Mouse (Mus musculus): Measurements from ENCODE around the gene Gm21304. TPM values are rescaled to one million over a fixed set of nuclear protein-coding genes. Genes with fewer than 3 reads are reported as not detected.
"Not testable (repeated sequence)": the region's sequence is repeated elsewhere in the genome, so short reads cannot be mapped to it uniquely, and the experiment has no call there.

Gene Gm21304
- not detected in 2 replicates for polyA plus RNA-seq (2012; rRNA removed)

GRCm38 (mm10) chr10:104168215-104168614 lies at the start of gene Gm21304:
Gene Gm21304 (plus strand): TSS chr10:104168515.
- not testable (repeated sequence) for H3K27ac ChIP-seq (ENCODE audit: insufficient read depth, low read depth, low read length); H3K4me3 ChIP-seq (ENCODE audit: low read depth, low read length); H3K36me3 ChIP-seq (ENCODE audit: control insufficient read depth, insufficient read depth, low read length); H3K4me1 ChIP-seq (ENCODE audit: control insufficient read depth, insufficient read depth, insufficient read length, low read length); H3K27me3 ChIP-seq (ENCODE audit: control insufficient read depth, insufficient read depth, low read length)
- WGBS, result no CpG with 5 or more reads among the region's 3 CpGs

GRCm38 (mm10) chr10:104142687-104143086 lies 25.6 kb upstream of the Gm21304 start, which contains the start of gene Gm21293:
Gene Gm21293 (plus strand): TSS chr10:104142987.
- not testable (repeated sequence) for H3K4me3 ChIP-seq (ENCODE audit: low read depth, low read length); H3K27ac ChIP-seq (ENCODE audit: insufficient read depth, low read depth, low read length); H3K4me1 ChIP-seq (ENCODE audit: control insufficient read depth, insufficient read depth, insufficient read length, low read length); H3K36me3 ChIP-seq (ENCODE audit: control insufficient read depth, insufficient read depth, low read length); H3K27me3 ChIP-seq (ENCODE audit: control insufficient read depth, insufficient read depth, low read length)
- no CpG with 5 or more reads among the region's 3 CpGs for WGBS

GRCm38 (mm10) chr10:104151197-104151596 lies 17.1 kb upstream of the Gm21304 start, which contains the start of gene Gm6763:
Gene Gm6763 (plus strand): TSS chr10:104151497.
- not testable (repeated sequence) for H3K27ac ChIP-seq (ENCODE audit: insufficient read depth, low read depth, low read length); H3K27me3 ChIP-seq (ENCODE audit: control insufficient read depth, insufficient read depth, low read length); H3K36me3 ChIP-seq (ENCODE audit: control insufficient read depth, insufficient read depth, low read length); H3K4me3 ChIP-seq (ENCODE audit: low read depth, low read length); H3K4me1 ChIP-seq (ENCODE audit: control insufficient read depth, insufficient read depth, insufficient read length, low read length)
- WGBS, result no CpG with 5 or more reads among the region's 3 CpGs

GRCm38 (mm10) chr10:104159706-104160105 lies 8.6 kb upstream of the Gm21304 start, which contains the start of gene Gm8764:
Gene Gm8764 (plus strand): TSS chr10:104160006.
- not testable (repeated sequence) for H3K27me3 ChIP-seq (ENCODE audit: control insufficient read depth, insufficient read depth, low read length); H3K4me1 ChIP-seq (ENCODE audit: control insufficient read depth, insufficient read depth, insufficient read length, low read length); H3K4me3 ChIP-seq (ENCODE audit: low read depth, low read length); H3K27ac ChIP-seq (ENCODE audit: insufficient read depth, low read depth, low read length); H3K36me3 ChIP-seq (ENCODE audit: control insufficient read depth, insufficient read depth, low read length)
- WGBS, result no CpG with 5 or more reads among the region's 3 CpGs

- not testable (repeated sequence) for H3K36me3 ChIP-seq (ENCODE audit: control insufficient read depth, insufficient read depth, low read length); H3K4me3 ChIP-seq (ENCODE audit: low read depth, low read length); H3K4me1 ChIP-seq (ENCODE audit: control insufficient read depth, insufficient read depth, insufficient read length, low read length); H3K27me3 ChIP-seq (ENCODE audit: control insufficient read depth, insufficient read depth, low read length); H3K27ac ChIP-seq (ENCODE audit: insufficient read depth, low read depth, low read length)
- no CpG with 5 or more reads among the region's 3 CpGs for WGBS
These were observed 8.4 kb downstream of the Gm21304 start, which contains the start of gene Gm21312 for GRCm38 (mm10) chr10:104176724-104177123. Gene Gm21312 (plus strand): TSS chr10:104177024.

GRCm38 (mm10) chr10:104185233-104185632 lies 16.9 kb downstream of the Gm21304 start, which contains the start of gene Gm20765:
Gene Gm20765 (plus strand): TSS chr10:104185533.
- H3K27me3 ChIP-seq (ENCODE audit: control insufficient read depth, insufficient read depth, low read length); H3K4me3 ChIP-seq (ENCODE audit: low read depth, low read length); H3K36me3 ChIP-seq (ENCODE audit: control insufficient read depth, insufficient read depth, low read length); H3K27ac ChIP-seq (ENCODE audit: insufficient read depth, low read depth, low read length); H3K4me1 ChIP-seq (ENCODE audit: control insufficient read depth, insufficient read depth, insufficient read length, low read length): not testable (repeated sequence)
- WGBS, result no CpG with 5 or more reads among the region's 3 CpGs

GRCm38 (mm10) chr10:104193742-104194141 lies 25.4 kb downstream of the Gm21304 start, which contains the start of gene Gm4340:
Gene Gm4340 (plus strand): TSS chr10:104194042.
- not testable (repeated sequence) for H3K27me3 ChIP-seq (ENCODE audit: control insufficient read depth, insufficient read depth, low read length); H3K4me3 ChIP-seq (ENCODE audit: low read depth, low read length); H3K36me3 ChIP-seq (ENCODE audit: control insufficient read depth, insufficient read depth, low read length); H3K27ac ChIP-seq (ENCODE audit: insufficient read depth, low read depth, low read length); H3K4me1 ChIP-seq (ENCODE audit: control insufficient read depth, insufficient read depth, insufficient read length, low read length)
- no CpG with 5 or more reads among the region's 3 CpGs for WGBS

- H3K27me3 ChIP-seq (ENCODE audit: control insufficient read depth, insufficient read depth, low read length), result no peaks in the 10 kb centered on the region
- no peak overlapping the region for H3K4me3 ChIP-seq (ENCODE audit: low read depth, low read length)
- no peak overlapping the region for H3K27ac ChIP-seq (ENCODE audit: insufficient read depth, low read depth, low read length)
- no peaks in the 10 kb centered on the region for H3K36me3 ChIP-seq (ENCODE audit: control insufficient read depth, insufficient read depth, low read length)
- H3K4me1 ChIP-seq (ENCODE audit: control insufficient read depth, insufficient read depth, insufficient read length, low read length), result no peaks in the 10 kb centered on the region
- WGBS, result 82% methylated on average over 1 of the region's 1 CpGs
- TF ChIP-seq POLR2A (IDR thresholded peaks at IDR 0.05; ENCODE audit: low read depth, low read length) (no peak), CTCF (IDR thresholded peaks at IDR 0.05; ENCODE audit: extremely low read depth, insufficient read length, insufficient replicate concordance, low read depth, low read length) (no peak)
These were observed 41.3 kb downstream of the Gm21304 start for GRCm38 (mm10) chr10:104209655-104210054.

Measured in small intestine, adult 2 months (tissue).